ENCODE assay signal across 23 mouse cellular contexts in genomic region chr8:71926551-71926950, GRCm38 (mm10). TPM values are rescaled to one million over a fixed set of nuclear protein-coding genes. Genes with fewer than 3 reads are reported as not detected.
A peak's percentile ranks its signal among the peaks of the same experiment; 100 is the strongest.
DNase-seq lines count a peak whose midpoint lies in the region; ATAC-seq and TF ChIP-seq lines count a peak whose summit lies in the region.
"Had no signal": no experiment of that assay in that cellular context is flagged by ENCODE, and none has a peak within 500 bp of the region (broad histone marks: within the 10 kb centered on the region; RNA-seq: fewer than 3 reads in every experiment).

No protein-coding gene starts in this region.

- no peak overlapping the region for H3K4me2 ChIP-seq in heart, embryonic 12.5 days
- H3K4me2 ChIP-seq in liver, embryonic 11.5 days, result no peak overlapping the region
- H3K4me2 ChIP-seq: embryonic facial prominence, embryonic 13.5 days; forebrain, embryonic 13.5 days; hindbrain, embryonic 15.5 days; limb, embryonic 15.5 days; stomach, embryonic 15.5 days had no signal

- H3K27me3 ChIP-seq in heart, embryonic 12.5 days (replicated peaks), result no peaks in the 10 kb centered on the region
- H3K27me3 ChIP-seq in liver, adult 2 months (ENCODE audit: control insufficient read depth, insufficient read depth, low read length), result no peaks in the 10 kb centered on the region
- no peaks in the 10 kb centered on the region for H3K27me3 ChIP-seq in liver, embryonic 11.5 days (replicated peaks; ENCODE audit: control insufficient read depth, insufficient read depth, low read length)
- H3K27me3 ChIP-seq: embryonic facial prominence, embryonic 13.5 days; forebrain, embryonic 13.5 days; hindbrain, embryonic 15.5 days; limb, embryonic 15.5 days; stomach, embryonic 15.5 days had no signal

- no peak for TF ChIP-seq CTCF in liver, adult 2 months (IDR thresholded peaks at IDR 0.05; ENCODE audit: low read depth, low read length)

- peaks cover 49% of the 10 kb centered on the region for H3K36me3 ChIP-seq in heart, embryonic 12.5 days
- H3K36me3 ChIP-seq in liver, adult 2 months (ENCODE audit: control insufficient read depth, insufficient read depth, low read length), result peaks cover 32% of the 10 kb centered on the region
- H3K36me3 ChIP-seq in liver, embryonic 11.5 days (ENCODE audit: control insufficient read depth, insufficient read depth, low read length), result peaks cover 27% of the 10 kb centered on the region

- ATAC-seq in heart, embryonic 12.5 days (ENCODE audit: insufficient number of reproducible peaks, low FRiP score), result no peak
- ATAC-seq in liver, embryonic 11.5 days (replicated peaks; ENCODE audit: low FRiP score), result no peak
- ATAC-seq: forebrain, embryonic 13.5 days had no signal

- peaks cover 4% of the 10 kb centered on the region; the same call in 1 of the 2 replicates for H3K79me2 ChIP-seq in liver, adult 2 months (ENCODE audit: control insufficient read depth, insufficient read depth, low read length)

- peaks cover 3% of the 10 kb centered on the region; the same call in 1 of the 2 replicates for H3K9me3 ChIP-seq in heart, embryonic 12.5 days (replicated peaks)
- no peaks in the 10 kb centered on the region for H3K9me3 ChIP-seq in liver, embryonic 11.5 days (ENCODE audit: control insufficient read depth, low read length)
- H3K9me3 ChIP-seq: forebrain, embryonic 13.5 days; heart, embryonic 10.5 days; hindbrain, embryonic 15.5 days; stomach, embryonic 15.5 days had no signal

- H3K4me1 ChIP-seq in heart, embryonic 12.5 days (replicated peaks), result 0 out of 2 replicates have a peak, but pooled peaks cover 6% of the 10 kb centered on the region
- H3K4me1 ChIP-seq in liver, adult 2 months (ENCODE audit: control insufficient read depth, insufficient read depth, low read length), result peaks cover 4% of the 10 kb centered on the region
- no peaks in the 10 kb centered on the region for H3K4me1 ChIP-seq in liver, embryonic 11.5 days (replicated peaks; ENCODE audit: control insufficient read depth, insufficient read depth, low read length)
- H3K4me1 ChIP-seq: stomach, embryonic 15.5 days had no signal

- H3K9ac ChIP-seq in heart, embryonic 12.5 days, result no peak overlapping the region
- H3K9ac ChIP-seq in liver, adult 2 months (ENCODE audit: low read depth, low read length), result no peak overlapping the region
- H3K9ac ChIP-seq in liver, embryonic 11.5 days (ENCODE audit: low read depth, low read length), result no peak overlapping the region
- H3K9ac ChIP-seq: embryonic facial prominence, embryonic 13.5 days; forebrain, embryonic 13.5 days; hindbrain, embryonic 15.5 days; limb, embryonic 15.5 days; stomach, embryonic 15.5 days had no signal

- DNase-seq in heart, adult 11 months, result peak; percentile 41
- DNase-seq in liver, adult 2 months (ENCODE audit: extremely low read depth, low read depth, low spot score), result peak; percentile 57
- DNase-seq in liver, embryonic 11.5 days (ENCODE audit: low spot score), result no peak
- DNase-seq in NIH3T3 (ENCODE audit: low read depth), result peak; percentile 14
- DNase-seq in adrenal gland, postnatal 36 days, result peak; percentile 16 to 52
- no peak for DNase-seq in embryo, embryonic 10 days (ENCODE audit: low spot score)
- DNase-seq in thymus, postnatal 4 days, result no peak
- DNase-seq: cerebellum, adult 18-20 months; cerebellum, postnatal 25 days; embryo, embryonic 11 days; kidney, postnatal 4 days; right cerebral cortex, adult 18-20 months; right cerebral cortex, postnatal 4 days; thymus, adult 2 months had no signal

- H3K27ac ChIP-seq in heart, embryonic 12.5 days (ENCODE audit: poor library complexity, severe bottlenecking), result no peak overlapping the region
- H3K27ac ChIP-seq in liver, adult 2 months (replicated peaks; ENCODE audit: insufficient read depth, low read depth, low read length), result no peak overlapping the region
- no peak overlapping the region for H3K27ac ChIP-seq in liver, embryonic 11.5 days (ENCODE audit: low read depth, low read length)
- H3K27ac ChIP-seq: embryonic facial prominence, embryonic 13.5 days; forebrain, embryonic 13.5 days; heart, embryonic 10.5 days; hindbrain, embryonic 15.5 days; limb, embryonic 15.5 days; macrophage; stomach, embryonic 15.5 days had no signal

- 82% methylated on average over 3 of the region's 3 CpGs for WGBS in heart, embryonic 12.5 days
- WGBS in liver, adult 2 months, result 39% methylated on average over 3 of the region's 3 CpGs
- WGBS in liver, embryonic 11.5 days, result 92% methylated on average over 3 of the region's 3 CpGs

- no peak for TF ChIP-seq POLR2A in liver, adult 2 months (IDR thresholded peaks at IDR 0.05; ENCODE audit: extremely low read depth, insufficient read depth, low read length)

- H3K4me3 ChIP-seq in heart, embryonic 12.5 days, result no peak overlapping the region
- no peak overlapping the region for H3K4me3 ChIP-seq in liver, adult 2 months (ENCODE audit: insufficient read depth, low read depth, low read length)
- no peak overlapping the region for H3K4me3 ChIP-seq in liver, embryonic 11.5 days (ENCODE audit: low read depth, low read length)
- H3K4me3 ChIP-seq: embryonic facial prominence, embryonic 13.5 days; erythroblast, embryonic 14.5 days; forebrain, embryonic 13.5 days; heart, embryonic 10.5 days; hindbrain, embryonic 15.5 days; limb, embryonic 15.5 days; stomach, embryonic 15.5 days had no signal

RNA-seq across cellular contexts. Expression of gene Zfp617, which starts 18.1 kb away (rescaled TPM):
- polyA plus RNA-seq in heart, embryonic 12.5 days (2016; fragmentation: Nextera tagmentation; extraction: Ambion mirVana), result 28.1 and 30.1 TPM in 2 replicates
- total RNA-seq in liver, adult 2 months (2014; rRNA removed), result 12.7 and 16.9 TPM in 2 replicates
- polyA plus RNA-seq in liver, adult 2 months (2012; rRNA removed), result 1.7 and 2.0 TPM in 2 replicates
- 19.9 and 20.0 TPM in 2 replicates for polyA plus RNA-seq in liver, embryonic 11.5 days (2014; fragmentation: Nextera tagmentation; extraction: Ambion mirVana)
- total RNA-seq in adrenal gland, postnatal 36 days (2021), result 10 to 100 TPM; 31.8 to 35.7 TPM

RNA-seq across cellular contexts. Expression of gene Zfp882, which starts 18.1 kb away (rescaled TPM):
- 2.4 and 2.9 TPM in 2 replicates for polyA plus RNA-seq in heart, embryonic 12.5 days (2016; fragmentation: Nextera tagmentation; extraction: Ambion mirVana)
- 3.4 and 3.9 TPM in 2 replicates for total RNA-seq in liver, adult 2 months (2014; rRNA removed)
- polyA plus RNA-seq in liver, adult 2 months (2012; rRNA removed), result 0.16 and 0.76 TPM in 2 replicates
- polyA plus RNA-seq in liver, embryonic 11.5 days (2014; fragmentation: Nextera tagmentation; extraction: Ambion mirVana), result 1.5 and 1.6 TPM in 2 replicates
- total RNA-seq in adrenal gland, postnatal 36 days (2021), result 1 to 10 TPM; 5.7 to 6.5 TPM
- polyA plus RNA-seq: erythroblast, embryonic 14.5 days had no signal

RNA-seq across cellular contexts. Expression of gene Zfp961, which starts 24.3 kb away (rescaled TPM):
- 14.6 and 14.9 TPM in 2 replicates for polyA plus RNA-seq in heart, embryonic 12.5 days (2016; fragmentation: Nextera tagmentation; extraction: Ambion mirVana)
- total RNA-seq in liver, adult 2 months (2014; rRNA removed), result 5.8 and 7.5 TPM in 2 replicates
- polyA plus RNA-seq in liver, adult 2 months (2012; rRNA removed), result 2.7 and 3.8 TPM in 2 replicates
- polyA plus RNA-seq in liver, embryonic 11.5 days (2014; fragmentation: Nextera tagmentation; extraction: Ambion mirVana), result 22.7 and 24.1 TPM in 2 replicates
- total RNA-seq in adrenal gland, postnatal 36 days (2021), result 10 to 100 TPM; 16.0 to 23.1 TPM

RNA-seq across cellular contexts. Expression of gene Zfp709, which starts 44.7 kb away (rescaled TPM):
- polyA plus RNA-seq in heart, embryonic 12.5 days (2016; fragmentation: Nextera tagmentation; extraction: Ambion mirVana), result 4.4 and 5.9 TPM in 2 replicates
- 3.1 and 3.3 TPM in 2 replicates for total RNA-seq in liver, adult 2 months (2014; rRNA removed)
- 0.18 and 0.46 TPM in 2 replicates for polyA plus RNA-seq in liver, adult 2 months (2012; rRNA removed)
- 3.9 and 4.2 TPM in 2 replicates for polyA plus RNA-seq in liver, embryonic 11.5 days (2014; fragmentation: Nextera tagmentation; extraction: Ambion mirVana)
- total RNA-seq in adrenal gland, postnatal 36 days (2021), result 1 to 10 TPM; 4.8 to 6.9 TPM
- polyA plus RNA-seq: erythroblast, embryonic 14.5 days had no signal

Comparison
In these comparisons a context has a peak if more than half of its experiments do, and no peak if none do; other contexts are left out.
1. DNase-seq: peak in heart, adult 11 months (single experiment), liver, adult 2 months (single experiment), NIH3T3 (single experiment) and adrenal gland, postnatal 36 days (2 of 2); none in liver, embryonic 11.5 days (single experiment), embryo, embryonic 10 days (single experiment) and thymus, postnatal 4 days (single experiment).